Mouse (Mus musculus) thymus, adult 2 months (tissue): ENCODE data around the gene Csn2. TPM values are rescaled to one million over a fixed set of nuclear protein-coding genes. Genes with fewer than 3 reads are reported as not detected.

Experiments used
- DNase-seq: peaks from one replicate; pipeline ENCODE4 v3.0.0; 2021
- H3K27ac ChIP-seq: fragments of 200-500 bp; 2 replicates; pipeline ENCODE4 v1.5.1; 2012; ENCODE audit warnings: low read length, control low read depth; ENCODE audit not compliant: control insufficient read depth, insufficient read depth
- H3K27me3 ChIP-seq: fragments of 200-500 bp; 2 replicates; pipeline ENCODE4 v1.6.1; 2012; ENCODE audit warnings: mild to moderate bottlenecking, low read length, moderate library complexity, mixed read lengths; ENCODE audit not compliant: control insufficient read depth, insufficient read depth
- H3K36me3 ChIP-seq: fragments of 200-500 bp; 2 replicates; pipeline ENCODE4 v1.6.1; 2012; ENCODE audit warnings: mild to moderate bottlenecking, low read length, moderate library complexity; ENCODE audit not compliant: control insufficient read depth, insufficient read depth
- H3K4me1 ChIP-seq: fragments of 200-500 bp; replicated peaks from 2 replicates; pipeline ENCODE4 v1.6.1; 2012; ENCODE audit warnings: low read length; ENCODE audit not compliant: control insufficient read depth, insufficient read depth
- H3K4me3 ChIP-seq: fragments of 200-500 bp; 2 replicates; pipeline ENCODE4 v1.5.1; 2012; ENCODE audit warnings: mild to moderate bottlenecking, low read length, control low read depth, moderate library complexity; ENCODE audit not compliant: control insufficient read depth, insufficient read depth
- CTCF ChIP-seq: fragments of 200-500 bp; IDR thresholded peaks from 2 replicates; pipeline ENCODE4 v1.5.1; 2012; ENCODE audit warnings: mild to moderate bottlenecking, control low read depth, low read length, moderate library complexity, borderline replicate concordance; ENCODE audit not compliant: control insufficient read depth, poor library complexity, insufficient read depth; ENCODE audit errors: extremely low read depth
- POLR2A ChIP-seq: fragments of 200-500 bp; IDR thresholded peaks from 2 replicates; pipeline ENCODE4 v1.6.1; 2012; ENCODE audit warnings: mild to moderate bottlenecking, low read length, control low read depth, moderate library complexity; ENCODE audit not compliant: control insufficient read depth, poor library complexity, insufficient read depth; ENCODE audit errors: extremely low read depth
- WGBS: fragments of 180-500 bp; shearing (Covaris S2); methylation state at CpG from one replicate; pipeline ENCODE4 v1.1.7; 2018; 5-methylcytosine and 5-hydroxymethylcytosine counted together
- polyA plus RNA-seq: library from polyadenylated mRNA; depleted of rRNA; stranded (reverse); fragments of >200 nt; gene quantifications from 2 replicates; pipeline ENCODE4 v1.2.3, GENCODE M21; 2012; rRNA removed

Gene Csn2
- polyA plus RNA-seq, result 41.8 and 47.3 TPM in 2 replicates

DNA sequence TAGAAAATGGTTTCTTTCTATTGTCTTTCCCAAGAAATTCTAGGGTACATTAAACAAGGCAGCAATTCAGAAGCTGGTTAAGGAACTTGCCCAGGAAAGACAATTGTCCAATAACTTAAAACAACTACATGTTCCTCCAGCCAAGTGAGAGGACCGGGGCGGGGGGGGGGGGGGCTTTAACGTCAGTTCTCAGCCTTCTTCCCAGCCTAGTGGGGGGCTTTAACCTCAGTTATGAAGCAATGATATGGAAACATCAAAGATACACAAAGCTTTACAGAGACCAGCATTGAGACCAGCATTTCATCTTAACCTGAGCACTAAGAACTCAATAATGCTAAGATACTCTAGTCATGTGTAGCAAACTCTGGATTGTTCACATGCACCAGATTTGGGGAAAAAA is at the start of gene Csn2:
Csn2 (minus strand) TSS at position 101 of the 400 bp plus-strand sequence.
- Histone ChIP-seq H3K27me3 (no peaks in the 10 kb centered on the region), H3K4me3 (no peak within 1 kb of the TSS), H3K4me1 (no peaks in the 10 kb centered on the region), H3K27ac (no peak within 1 kb of the TSS), H3K36me3 (no peaks in the 10 kb centered on the region)
- TF ChIP-seq CTCF (no peak), POLR2A (no peak)
- WGBS, result 81% methylated on average over 3 of the region's 3 CpGs
- DNase-seq, result no peak

DNA sequence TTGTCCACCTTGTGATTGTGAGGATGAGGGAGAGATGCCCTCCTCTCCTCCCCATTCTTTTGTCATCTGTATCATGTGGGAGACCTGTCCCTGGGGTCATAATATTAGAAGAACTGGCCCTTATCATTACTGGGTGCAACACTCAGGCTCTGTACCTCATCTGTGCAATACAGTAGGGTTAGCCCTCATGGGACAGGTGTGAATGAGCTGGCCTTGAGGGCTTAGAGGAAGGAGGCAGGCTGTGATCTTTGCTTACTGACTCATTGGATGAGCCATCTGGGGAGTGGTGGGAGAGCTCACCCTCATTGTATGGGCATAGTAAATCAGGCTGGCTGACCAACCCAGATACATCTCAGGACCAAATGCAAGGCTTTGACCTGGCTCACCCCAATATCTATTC is 35.4 kb upstream of the Csn2 start:
- Histone ChIP-seq H3K27ac (no peak overlapping the region), H3K4me3 (no peak overlapping the region), H3K4me1 (no peaks in the 10 kb centered on the region), H3K36me3 (no peaks in the 10 kb centered on the region), H3K27me3 (no peaks in the 10 kb centered on the region)
- TF ChIP-seq CTCF (no peak), POLR2A (no peak)
- DNase-seq, result no peak

DNA sequence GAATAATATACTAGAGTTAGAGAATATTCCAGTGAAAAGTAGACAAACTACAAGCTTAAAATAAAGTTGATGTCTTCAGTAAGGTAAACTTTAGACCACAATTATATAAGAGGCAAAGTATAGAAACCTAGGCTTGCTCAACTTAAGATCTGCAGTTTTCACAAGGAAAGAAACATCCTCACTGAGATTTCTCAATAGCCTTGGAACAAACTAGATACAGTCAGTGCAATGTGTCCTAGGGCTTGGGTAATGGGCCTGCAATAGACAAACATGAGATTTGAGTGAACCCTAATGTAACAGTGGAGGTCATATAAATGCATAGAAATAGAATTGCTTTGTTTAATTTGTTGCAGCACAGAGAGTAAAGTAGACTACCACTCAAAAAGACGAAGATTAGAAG is 6.5 kb upstream of the Csn2 start:
- Histone ChIP-seq H3K27me3 (no peaks in the 10 kb centered on the region), H3K36me3 (no peaks in the 10 kb centered on the region), H3K4me1 (no peaks in the 10 kb centered on the region), H3K27ac (no peak overlapping the region), H3K4me3 (no peak overlapping the region)
- TF ChIP-seq POLR2A (no peak), CTCF (no peak)
- 78% methylated on average over 1 of the region's 1 CpGs for WGBS
- DNase-seq, result no peak

DNA sequence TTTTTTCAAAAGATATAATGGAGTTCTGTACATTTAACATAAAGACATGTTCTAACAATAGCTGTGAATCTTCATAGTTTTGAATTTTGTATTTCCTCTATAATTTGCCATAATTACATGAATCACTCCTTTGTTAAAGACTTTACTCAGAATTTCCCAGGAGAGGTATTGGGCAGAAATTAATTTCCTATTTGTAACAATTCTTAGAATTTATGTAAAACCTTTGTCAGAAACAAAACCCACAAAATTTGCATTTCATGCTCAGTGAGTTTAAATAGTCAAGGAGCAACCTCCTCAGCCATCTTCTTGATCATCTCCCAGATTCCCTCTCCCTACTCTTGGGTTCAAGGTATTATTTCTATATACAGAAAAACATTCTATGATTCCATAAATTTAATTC is 33.5 kb downstream of the Csn2 start, which contains the start of gene Csn1s1:
Csn1s1 (plus strand) TSS at position 301 of the 400 bp plus-strand sequence.
- TF ChIP-seq POLR2A, result no peak
- TF ChIP-seq CTCF, result no peak
- no peak for DNase-seq
- Histone ChIP-seq H3K4me3 (no peak within 1 kb of the TSS), H3K27ac (no peak within 1 kb of the TSS), H3K27me3 (no peaks in the 10 kb centered on the region), H3K4me1 (no peaks in the 10 kb centered on the region), H3K36me3 (no peaks in the 10 kb centered on the region)

DNA sequence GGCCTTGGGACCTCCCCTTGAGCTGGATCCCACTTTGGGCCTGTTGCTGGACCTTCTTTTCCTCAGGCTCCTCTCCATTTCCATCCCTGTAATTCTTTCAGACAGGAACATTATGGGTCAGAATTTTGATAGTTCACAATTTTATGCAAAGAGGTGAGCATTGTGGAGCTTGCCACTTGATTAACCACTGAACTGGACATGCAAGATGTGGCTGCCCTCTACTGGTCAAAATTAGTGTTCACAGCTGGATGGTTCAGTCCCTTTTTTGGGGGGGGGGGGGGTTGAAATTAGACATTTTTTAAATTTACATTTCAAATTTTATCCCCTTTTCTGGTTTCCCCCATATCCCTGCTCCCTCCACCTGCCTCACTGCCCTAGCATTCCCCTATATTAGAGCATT is 56.6 kb downstream of the Csn2 start:
- Histone ChIP-seq H3K4me1 (no peaks in the 10 kb centered on the region), H3K27me3 (no peaks in the 10 kb centered on the region), H3K36me3 (no peaks in the 10 kb centered on the region), H3K27ac (no peak overlapping the region), H3K4me3 (no peak overlapping the region)
- DNase-seq, result no peak
- TF ChIP-seq POLR2A (no peak), CTCF (no peak)

Other genes starting within 250 kb of the Csn2 start
- gene Ugt2a2, start 217.4 kb downstream of the Csn2 start, polyA plus RNA-seq, result not detected in 2 replicates
- not detected in 2 replicates for gene Gm43638, start 212.8 kb downstream of the Csn2 start, polyA plus RNA-seq
- gene Ugt2a1, start 208.8 kb downstream of the Csn2 start, polyA plus RNA-seq, result not detected in 2 replicates
- gene Sult1b1, start 161.4 kb downstream of the Csn2 start, polyA plus RNA-seq, result not detected in 2 replicates
- 0.04 and 0.08 TPM in 2 replicates for gene Sult1d1, start 130.6 kb downstream of the Csn2 start, polyA plus RNA-seq
- gene Sult1e1, start 108.0 kb downstream of the Csn2 start, polyA plus RNA-seq, result not detected in 2 replicates
- 0.34 and 0.88 TPM in 2 replicates for gene Csn1s1, start 33.4 kb downstream of the Csn2 start, polyA plus RNA-seq
- gene Csn1s2a, start 74.9 kb upstream of the Csn2 start, polyA plus RNA-seq, result 0.75 and 0.88 TPM in 2 replicates
- gene Csn1s2b, start 108.5 kb upstream of the Csn2 start, polyA plus RNA-seq, result not detected in 2 replicates
- not detected in 2 replicates for gene Prr27, start 126.1 kb upstream of the Csn2 start, polyA plus RNA-seq
- gene Odam, start 185.4 kb upstream of the Csn2 start, polyA plus RNA-seq, result 0.31 and 0.47 TPM in 2 replicates
- 0.13 and 0.70 TPM in 2 replicates for gene Csn3, start 225.9 kb upstream of the Csn2 start, polyA plus RNA-seq